16 mouse cellular contexts compared by ENCODE assay signal in the genomic region with DNA sequence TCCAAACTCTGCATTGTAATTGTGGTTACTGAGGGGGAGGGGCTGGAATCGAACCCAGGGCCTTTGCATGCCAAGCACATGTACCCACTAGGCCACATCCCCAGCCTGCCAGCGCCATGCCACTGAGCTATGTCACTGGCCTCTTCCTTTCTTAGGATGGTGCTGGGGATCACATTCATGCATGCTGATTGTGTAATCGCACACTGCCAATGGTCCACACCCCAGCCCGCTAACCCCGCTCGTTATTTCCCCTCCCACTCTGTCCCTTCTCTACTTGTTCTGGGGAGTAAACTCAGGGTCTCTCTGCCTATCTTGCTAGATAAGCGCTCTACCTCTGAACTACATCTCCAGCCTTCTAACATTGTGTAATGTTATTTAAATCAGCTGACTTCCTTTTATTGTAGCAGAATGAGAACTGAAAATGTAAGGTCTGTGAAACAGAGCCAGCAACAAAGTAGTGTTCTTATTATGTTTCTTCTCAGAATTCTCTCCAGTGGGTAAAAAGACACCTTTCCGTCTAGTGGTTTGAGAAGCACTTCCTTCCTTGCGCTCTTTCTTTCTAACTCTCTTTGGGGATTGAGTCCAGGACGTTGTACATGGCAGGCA. TPM values are rescaled to one million over a fixed set of nuclear protein-coding genes. Genes with fewer than 3 reads are reported as not detected.
A peak's percentile ranks its signal among the peaks of the same experiment; 100 is the strongest.
DNase-seq lines count a peak whose midpoint lies in the region; ATAC-seq lines count a peak whose summit lies in the region.
"Had no signal": no experiment of that assay in that cellular context is flagged by ENCODE, and none has a peak within 500 bp of the region (broad histone marks: within the 10 kb centered on the region; RNA-seq: fewer than 3 reads in every experiment).

No protein-coding gene starts in this region.

- 40% methylated on average over 10 of the region's 10 CpGs for WGBS in liver, embryonic 13.5 days (ENCODE audit: insufficient replicate concordance)

- H3K27ac ChIP-seq in liver, embryonic 13.5 days, result peak overlapping the region; percentile 88
- H3K27ac ChIP-seq: heart, embryonic 13.5 days; hindbrain, embryonic 13.5 days; midbrain, embryonic 13.5 days had no signal

- no peak overlapping the region for H3K4me3 ChIP-seq in liver, embryonic 13.5 days (replicated peaks)
- H3K4me3 ChIP-seq: heart, embryonic 13.5 days; hindbrain, embryonic 13.5 days; midbrain, embryonic 13.5 days had no signal

- peak; percentile 8 for DNase-seq in lung, postnatal 36 days
- DNase-seq in lung, postnatal 10 days, result no peak
- peak; percentile 62 for DNase-seq in liver, embryonic 13.5 days
- no peak for DNase-seq in adrenal gland, adult 8-10 months
- no peak for DNase-seq in ovary, postnatal 36 days (ENCODE audit: low spot score)
- no peak for DNase-seq in gastrocnemius, postnatal 4 days (ENCODE audit: low spot score in 2 of 2)
- DNase-seq: adrenal gland, postnatal 25 days; cerebellum, adult 2 months; kidney, adult 9 months; right cerebral cortex, postnatal 4 days; thymus, postnatal 4 days had no signal

- H3K9me3 ChIP-seq in liver, embryonic 13.5 days (replicated peaks), result no peaks in the 10 kb centered on the region
- H3K9me3 ChIP-seq: heart, embryonic 13.5 days; hindbrain, embryonic 13.5 days; midbrain, embryonic 13.5 days had no signal

- peaks cover 43% of the 10 kb centered on the region for H3K4me1 ChIP-seq in liver, embryonic 13.5 days (replicated peaks)

- peak overlapping the region; percentile 30 for H3K9ac ChIP-seq in liver, embryonic 13.5 days
- H3K9ac ChIP-seq: heart, embryonic 13.5 days; hindbrain, embryonic 13.5 days; midbrain, embryonic 13.5 days had no signal

- peaks cover 38% of the 10 kb centered on the region for H3K36me3 ChIP-seq in liver, embryonic 13.5 days

- peak; percentile 70 for ATAC-seq in common myeloid progenitor, adult 5-6 weeks (replicated peaks; ENCODE audit: low read depth, poor library complexity, severe bottlenecking)
- peak; percentile 86 for ATAC-seq in liver, embryonic 13.5 days (ENCODE audit: low read depth)
- ATAC-seq in monocyte, adult 5-6 weeks (replicated peaks; ENCODE audit: insufficient number of reproducible peaks, low FRiP score, low TSS enrichment, poor library complexity, severe bottlenecking), result peak; percentile 37
- ATAC-seq: midbrain, embryonic 13.5 days had no signal

- peak overlapping the region; percentile 46 for H3K4me2 ChIP-seq in liver, embryonic 13.5 days
- H3K4me2 ChIP-seq: heart, embryonic 13.5 days; hindbrain, embryonic 13.5 days; midbrain, embryonic 13.5 days had no signal

- H3K27me3 ChIP-seq in liver, embryonic 13.5 days, result no peaks in the 10 kb centered on the region
- H3K27me3 ChIP-seq: heart, embryonic 13.5 days; hindbrain, embryonic 13.5 days; midbrain, embryonic 13.5 days had no signal

RNA-seq across cellular contexts. Expression of gene Dna2, which starts 1.7 kb away (rescaled TPM):
- 32.5 and 37.6 TPM in 2 replicates for total RNA-seq in common myeloid progenitor, adult 5-6 weeks (2017)
- 29.4 and 37.1 TPM in 2 replicates for polyA plus RNA-seq in liver, embryonic 13.5 days (2015; fragmentation: Nextera tagmentation; extraction: Ambion mirVana)
- 53.3 to 72.9 TPM (median 67.8 TPM) in 3 replicates for total RNA-seq in monocyte, adult 5-6 weeks (2017)
- 1 to 10 TPM in 2 of 4 experiments, under 1 TPM in 2; 0.58 to 1.4 (median 1.0) TPM for total RNA-seq in adrenal gland, adult 8-10 months (2022)
- total RNA-seq in gastrocnemius, postnatal 4 days (2021), result 1 to 10 TPM; 4.7 to 5.3 TPM

RNA-seq across cellular contexts. Expression of gene Slc25a16, which starts 24.6 kb away (rescaled TPM):
- 18.1 and 20.7 TPM in 2 replicates for total RNA-seq in common myeloid progenitor, adult 5-6 weeks (2017)
- polyA plus RNA-seq in liver, embryonic 13.5 days (2015; fragmentation: Nextera tagmentation; extraction: Ambion mirVana), result 9.4 and 11.4 TPM in 2 replicates
- 19.2 to 25.3 TPM (median 20.8 TPM) in 3 replicates for total RNA-seq in monocyte, adult 5-6 weeks (2017)
- total RNA-seq in adrenal gland, adult 8-10 months (2022), result 10 to 100 TPM; 40.4 to 49.6 (median 42.9) TPM
- total RNA-seq in gastrocnemius, postnatal 4 days (2021), result 10 to 100 TPM; 20.6 to 23.1 TPM

RNA-seq across cellular contexts. Expression of gene Rufy2, which starts 34.9 kb away (rescaled TPM):
- 9.1 and 21.6 TPM in 2 replicates for total RNA-seq in common myeloid progenitor, adult 5-6 weeks (2017)
- polyA plus RNA-seq in liver, embryonic 13.5 days (2015; fragmentation: Nextera tagmentation; extraction: Ambion mirVana), result 2.7 and 3.0 TPM in 2 replicates
- 14.6 to 24.6 TPM (median 15.7 TPM) in 3 replicates for total RNA-seq in monocyte, adult 5-6 weeks (2017)
- 10 to 100 TPM; 17.3 to 39.9 (median 27.8) TPM for total RNA-seq in adrenal gland, adult 8-10 months (2022)
- total RNA-seq in gastrocnemius, postnatal 4 days (2021), result 10 to 100 TPM; 14.4 to 22.2 TPM

RNA-seq across cellular contexts. Expression of gene Tet1, which starts 36.3 kb away (rescaled TPM):
- 16.6 and 20.7 TPM in 2 replicates for total RNA-seq in common myeloid progenitor, adult 5-6 weeks (2017)
- 1.5 and 2.4 TPM in 2 replicates for polyA plus RNA-seq in liver, embryonic 13.5 days (2015; fragmentation: Nextera tagmentation; extraction: Ambion mirVana)
- total RNA-seq in monocyte, adult 5-6 weeks (2017), result 0.10 to 3.2 TPM (median 0.85 TPM) in 3 replicates
- total RNA-seq in adrenal gland, adult 8-10 months (2022), result 1 to 10 TPM; 3.5 to 6.6 (median 5.2) TPM
- total RNA-seq in gastrocnemius, postnatal 4 days (2021), result 10 to 100 TPM; 25.3 to 26.4 TPM

Comparison
In these comparisons a context has a peak if more than half of its experiments do, and no peak if none do; other contexts are left out.
1. DNase-seq: peak in lung, postnatal 36 days (single experiment) and liver, embryonic 13.5 days (single experiment); none in lung, postnatal 10 days (single experiment), adrenal gland, adult 8-10 months (single experiment), ovary, postnatal 36 days (single experiment) and gastrocnemius, postnatal 4 days (0 of 2).
2. Peak in every context shown above with its lines, with median percentiles within 50 percentile points of each other: ATAC-seq.